Mouse (Mus musculus) cerebellum, adult 8-10 months (tissue): ENCODE measurements at regions not wholly inside any gene's neighbourhood (a gene's known extent, or its start where the extent isn't known, plus 50 kb on each side); places are given as distances from the start of the nearest gene placed in this dataset.
"Not testable (repeated sequence)": the region's sequence is repeated elsewhere in the genome, so short reads cannot be mapped to it uniquely, and the experiment has no call there.

ENCODE experiments used
- DNase-seq: peaks from one replicate; pipeline ENCODE4 v3.0.0; 2022

DNA sequence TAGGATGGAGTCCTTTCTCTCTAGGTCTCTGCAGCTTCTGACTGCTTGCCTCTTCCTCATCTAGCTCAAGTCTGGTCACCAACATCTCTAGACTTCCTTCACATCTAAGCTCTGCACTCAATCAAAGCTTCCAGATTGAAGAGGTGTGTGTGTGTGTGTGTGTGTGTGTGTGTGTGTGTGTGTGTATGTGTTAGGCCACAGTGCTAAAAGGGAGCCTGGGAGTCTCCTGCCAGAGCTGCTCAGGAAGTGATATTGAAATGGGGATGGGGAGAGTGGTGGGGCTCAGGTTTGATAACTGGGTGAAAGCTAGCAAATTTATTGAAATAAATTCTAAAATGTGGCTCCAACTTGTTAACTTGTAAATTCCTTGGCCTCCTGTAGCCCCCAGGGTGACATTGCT lies 73.3 kb downstream of the Gm31371 start:
- not testable (repeated sequence) for DNase-seq

DNA sequence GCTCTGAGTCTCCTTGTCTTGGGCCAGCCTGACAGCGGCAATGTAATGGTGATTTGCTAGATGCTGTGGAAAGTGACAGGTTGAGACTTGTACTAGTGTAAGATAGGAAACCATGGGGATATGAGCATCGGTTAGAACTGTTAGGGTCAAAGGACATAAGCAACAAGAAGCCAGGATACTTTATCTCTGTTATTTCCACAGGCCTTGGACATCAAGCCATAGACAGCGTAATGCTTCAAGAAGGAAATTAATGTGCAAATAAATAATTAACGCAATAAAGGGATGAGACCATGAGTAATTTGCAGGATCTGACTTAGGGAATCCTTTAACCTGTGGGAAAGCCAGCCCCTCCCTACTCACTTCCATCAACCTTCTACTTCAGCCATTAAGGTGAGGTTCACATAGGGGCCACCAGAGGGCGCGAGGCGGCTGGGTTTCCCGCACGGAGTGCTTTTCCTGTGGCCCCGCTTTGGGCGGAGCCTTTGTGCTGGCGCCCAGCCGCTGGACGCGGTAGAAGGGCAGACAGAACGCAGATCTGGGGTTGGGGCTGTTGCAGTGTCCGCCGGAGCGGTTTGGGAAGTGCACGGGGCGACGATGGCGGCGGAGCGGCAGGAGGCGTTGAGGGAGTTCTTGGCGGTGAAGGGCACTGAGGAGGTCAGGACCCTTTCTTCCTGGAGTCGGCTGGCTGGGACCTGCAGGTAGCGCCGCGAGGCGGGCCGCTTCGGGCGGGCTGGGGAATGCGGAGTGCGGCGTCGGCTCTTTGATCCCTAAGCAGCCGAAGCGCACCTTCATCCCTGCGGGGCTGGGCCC lies 76.5 kb downstream of the Gm31371 start:
- DNase-seq = peak; percentile 53

GRCm38 (mm10) chr8:19980346-19980726 lies 77.1 kb downstream of the Gm31371 start:
- not testable (repeated sequence) for DNase-seq

GRCm38 (mm10) chr8:20008106-20008505 lies 104.9 kb downstream of the Gm31371 start:
- peak; percentile 14 for DNase-seq

DNA sequence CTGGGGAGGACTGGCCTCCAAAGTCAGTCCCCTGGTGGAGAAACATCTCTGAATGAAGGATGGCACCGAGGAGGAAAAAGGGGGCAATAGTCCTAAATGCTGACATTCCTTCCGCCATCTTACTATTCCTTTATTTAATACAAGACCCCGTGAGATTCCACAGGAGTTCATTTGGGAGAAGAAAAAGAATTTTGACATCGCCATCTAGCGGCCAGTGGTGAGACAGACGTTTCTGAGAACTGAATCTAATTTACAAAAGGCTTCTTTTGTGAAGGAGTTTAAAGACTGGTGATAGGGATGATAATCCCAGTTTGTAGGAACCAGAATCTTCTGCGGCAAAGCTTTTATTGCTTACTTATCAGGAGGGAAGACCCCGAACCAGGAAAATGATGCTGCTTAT lies 107.8 kb downstream of the Gm31371 start:
- DNase-seq = not testable (repeated sequence)

GRCm38 (mm10) chr8:20013278-20013677 lies 110.1 kb downstream of the Gm31371 start:
- peak; percentile 11 for DNase-seq

DNA sequence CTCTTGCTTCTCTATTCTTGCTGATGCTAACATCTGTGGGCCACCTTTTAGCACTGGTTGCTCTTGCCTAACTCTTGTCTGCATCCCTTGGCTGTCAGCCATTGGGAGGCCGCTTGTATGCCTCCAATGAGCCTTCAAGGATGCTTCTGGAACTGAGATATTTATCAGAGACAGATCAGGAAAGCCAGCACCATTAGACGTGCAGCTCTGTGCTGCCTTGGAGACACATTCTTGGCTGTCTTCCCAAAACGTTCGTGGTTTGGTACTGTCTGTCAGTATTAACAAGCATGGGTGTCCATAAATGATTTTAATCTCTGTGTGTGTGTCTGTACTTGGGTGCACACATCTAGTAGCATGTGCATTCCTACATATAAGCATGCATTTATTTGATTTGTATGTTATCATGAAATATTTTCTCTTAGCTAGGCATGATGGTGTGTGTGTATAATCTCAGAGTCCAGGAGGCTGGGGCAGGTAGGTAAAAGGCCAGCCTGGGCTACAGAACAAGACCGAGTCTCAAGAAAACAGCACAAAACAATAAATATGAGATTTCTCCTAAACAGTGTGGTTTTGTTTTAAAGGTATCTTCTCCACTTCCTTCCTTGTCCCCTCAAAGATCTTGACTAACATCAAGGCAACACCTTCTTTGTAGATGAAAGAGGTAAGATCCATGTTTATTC lies 111.4 kb downstream of the Gm31371 start:
- DNase-seq = not testable (repeated sequence)

DNA sequence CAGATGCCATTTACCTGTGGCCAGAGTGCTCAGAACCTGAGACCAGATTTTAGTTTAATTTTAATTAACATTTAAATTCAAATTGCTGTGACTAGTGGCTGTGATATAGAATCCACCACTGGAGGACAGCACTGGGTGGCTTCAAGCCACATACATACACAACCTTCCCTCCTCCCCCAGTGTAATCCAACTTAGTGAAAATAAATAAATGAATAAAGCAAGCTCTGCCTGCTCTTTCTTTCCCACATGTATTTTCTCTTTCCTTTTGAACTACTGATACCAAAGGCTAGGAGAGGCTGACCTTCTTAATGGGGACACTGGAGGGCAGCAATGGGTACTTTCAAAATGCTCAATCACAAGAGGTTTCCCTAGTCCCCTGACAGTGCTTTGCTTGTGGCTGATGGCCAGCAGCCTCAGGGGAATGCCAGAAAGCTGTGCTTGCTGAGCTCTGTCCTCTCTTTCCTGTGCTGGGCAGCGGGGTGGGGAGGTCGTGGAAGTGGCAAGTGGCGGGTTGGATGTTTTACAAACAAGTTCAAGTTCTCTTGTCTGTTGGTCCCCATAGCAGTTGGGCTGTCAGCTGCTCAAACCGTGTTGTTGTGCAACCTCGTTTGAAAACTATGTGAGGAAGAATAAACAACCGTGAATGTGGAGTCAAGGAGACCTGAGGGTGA lies 112.4 kb downstream of the Gm31371 start:
- DNase-seq = not testable (repeated sequence)

- peak; percentile 27 for DNase-seq
These were observed 113.1 kb downstream of the Gm31371 start for GRCm38 (mm10) chr8:20016082-20016840.

- not testable (repeated sequence) for DNase-seq
These were observed 122.3 kb downstream of the Gm31371 start for GRCm38 (mm10) chr8:20025521-20025920.

GRCm38 (mm10) chr8:20027956-20028355 lies 124.8 kb downstream of the Gm31371 start:
- DNase-seq = peak; percentile 19

GRCm38 (mm10) chr8:20030131-20030530 lies 126.9 kb downstream of the Gm31371 start:
- DNase-seq = not testable (repeated sequence)

DNA sequence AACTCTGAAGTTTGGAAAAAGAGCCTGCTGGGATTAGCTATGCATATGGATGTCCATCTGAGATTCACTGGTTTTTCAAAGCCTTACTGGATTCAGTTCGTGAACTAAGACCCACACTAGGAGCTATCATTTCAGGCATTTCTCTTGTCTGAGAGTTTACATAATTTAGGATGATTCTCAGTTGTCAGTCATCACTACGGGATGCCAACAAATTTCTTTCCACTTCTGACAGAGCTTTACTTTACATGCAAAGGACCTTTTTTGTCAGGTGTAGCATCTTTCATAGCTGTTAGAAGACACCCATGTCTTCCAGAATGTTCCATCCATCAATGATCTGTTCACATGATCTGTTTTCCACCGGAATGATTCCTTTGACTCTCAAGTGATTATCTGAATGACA lies 154.4 kb downstream of the Gm31371 start:
- DNase-seq = not testable (repeated sequence)

GRCm38 (mm10) chr8:20098121-20098520 lies 194.9 kb downstream of the Gm31371 start:
- peak; percentile 6 for DNase-seq

DNA sequence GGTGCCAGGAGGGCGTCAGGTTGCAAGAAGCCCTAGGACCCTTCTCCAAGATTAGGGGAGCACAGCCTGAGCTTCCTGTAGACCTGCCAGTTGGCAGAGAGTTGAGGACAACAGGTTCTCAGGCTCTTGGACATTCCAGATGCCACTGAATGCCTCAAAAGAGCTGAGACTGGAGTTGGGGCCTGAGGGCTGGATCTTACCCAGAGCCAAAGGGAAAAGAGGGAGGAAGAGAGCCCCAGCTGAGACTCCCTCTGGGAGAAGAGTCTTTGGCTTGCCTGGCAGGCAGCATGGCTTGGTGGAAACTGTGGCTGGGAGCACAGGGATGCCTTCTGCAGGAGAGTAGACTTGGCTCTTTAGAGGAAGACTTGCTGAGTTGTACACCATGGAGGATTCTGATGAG lies 197.0 kb downstream of the Gm31371 start:
- DNase-seq = not testable (repeated sequence)

DNA sequence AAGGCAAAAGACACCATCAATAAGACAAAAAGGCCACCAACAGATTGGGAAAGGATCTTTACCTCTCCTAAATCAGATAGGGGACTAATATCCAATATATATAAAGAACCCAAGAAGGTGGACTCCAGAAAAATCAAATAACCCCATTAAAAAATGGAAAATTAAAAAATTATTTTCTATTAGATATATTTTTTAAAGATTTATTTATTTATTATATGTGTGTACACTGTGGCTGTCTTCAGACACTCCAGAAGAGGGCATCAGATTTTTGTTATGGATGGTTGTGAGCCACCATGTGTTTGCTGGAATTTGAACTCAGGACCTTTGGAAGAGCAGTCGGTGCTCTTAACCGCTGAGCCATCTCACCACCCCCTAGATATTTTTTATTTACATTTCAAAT lies 199.2 kb downstream of the Gm31371 start:
- DNase-seq = not testable (repeated sequence)

DNA sequence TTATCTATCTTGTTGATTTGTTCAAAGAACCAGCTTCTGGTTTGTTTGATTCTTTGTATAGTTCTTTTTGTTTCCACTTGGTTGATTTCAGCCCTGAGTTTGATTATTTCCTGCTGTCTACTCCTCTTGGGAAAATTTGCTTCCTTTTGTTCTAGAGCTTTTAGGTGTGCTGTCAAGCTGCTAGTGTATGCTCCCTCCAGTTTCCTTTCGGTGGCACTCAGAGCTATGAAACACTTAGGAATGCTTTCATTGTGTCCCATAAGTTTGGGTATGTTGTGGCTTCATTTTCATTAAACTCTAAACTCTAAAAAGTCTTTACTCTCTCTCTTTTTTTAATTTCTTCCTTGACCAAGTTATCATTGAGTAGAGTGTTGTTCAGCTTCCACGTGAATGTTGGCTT lies 204.0 kb downstream of the Gm31371 start:
- not testable (repeated sequence) for DNase-seq

DNA sequence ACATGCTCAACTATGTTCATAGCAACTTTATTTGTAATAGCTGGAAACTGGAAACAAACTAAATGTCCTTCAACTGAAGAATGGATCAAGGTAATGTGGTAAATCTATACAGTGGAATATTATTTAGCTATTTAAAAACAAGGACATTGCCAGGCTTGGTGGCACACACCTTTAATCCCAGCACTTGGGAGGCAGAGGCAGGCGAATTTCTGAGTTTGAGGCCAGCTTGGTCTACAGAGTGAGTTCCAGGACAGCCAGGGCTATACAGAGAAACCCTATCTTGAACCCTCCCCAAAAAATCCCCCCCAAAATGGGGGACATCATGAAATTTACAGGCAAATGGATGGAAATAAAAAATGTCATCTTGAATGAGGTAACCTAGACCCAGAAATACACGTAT lies 213.6 kb downstream of the Gm31371 start:
- DNase-seq = not testable (repeated sequence)

GRCm38 (mm10) chr8:20119581-20119980 lies 216.4 kb downstream of the Gm31371 start:
- DNase-seq = not testable (repeated sequence)

DNA sequence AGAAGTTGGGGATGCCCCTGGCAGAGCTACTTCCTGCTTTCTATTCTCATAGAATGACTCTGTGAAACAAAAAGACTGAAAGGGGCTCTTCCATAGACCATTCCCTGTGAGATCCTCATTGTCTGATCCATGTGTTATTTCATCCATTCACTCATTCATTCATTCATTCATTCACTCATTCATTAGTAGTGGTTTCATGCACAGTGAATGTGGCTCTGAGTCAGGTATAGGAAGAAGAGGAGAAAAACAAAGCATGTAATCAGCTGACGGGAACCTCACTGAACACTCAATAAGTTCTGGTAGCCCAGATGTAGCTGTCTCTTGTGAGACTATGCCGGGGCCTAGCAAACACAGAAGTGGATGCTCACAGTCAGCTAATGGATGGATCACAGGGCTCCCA lies 217.0 kb downstream of the Gm31371 start:
- DNase-seq = not testable (repeated sequence)

GRCm38 (mm10) chr8:20121391-20121909 lies 218.3 kb downstream of the Gm31371 start:
- DNase-seq = not testable (repeated sequence)
